Mouse (Mus musculus) hindbrain, embryonic 12.5 days (tissue): ENCODE results near the gene Dyrk3. TPM values are rescaled to one million over a fixed set of nuclear protein-coding genes. Genes with fewer than 3 reads are reported as not detected.
"Not testable (repeated sequence)": the region's sequence is repeated elsewhere in the genome, so short reads cannot be mapped to it uniquely, and the experiment has no call there.

Source experiments
- ATAC-seq: fragments of 200-750 bp; cut with Nextera tagmentation; 2 replicates; pipeline ENCODE4 v1.8.0; 2017; ENCODE audit warnings: moderate TSS enrichment; ENCODE audit not compliant: low FRiP score
- H3K27ac ChIP-seq: fragments of 300-500 bp; sonication (generic); 2 replicates; pipeline ENCODE4 v1.5.1; 2016; ENCODE audit warnings: mild to moderate bottlenecking
- H3K27me3 ChIP-seq: fragments of 300-500 bp; sonication (generic); 2 replicates; pipeline ENCODE4 v1.6.1; 2016; ENCODE audit warnings: mild to moderate bottlenecking
- H3K36me3 ChIP-seq: fragments of 300-500 bp; sonication (generic); 2 replicates; pipeline ENCODE4 v1.6.1; 2016; ENCODE audit warnings: mild to moderate bottlenecking
- H3K4me1 ChIP-seq: fragments of 300-500 bp; sonication (generic); 2 replicates; pipeline ENCODE4 v1.6.1; 2016
- H3K4me2 ChIP-seq: fragments of 300-500 bp; sonication (generic); replicated peaks from 2 replicates; pipeline ENCODE4 v1.6.1; 2016; ENCODE audit warnings: mild to moderate bottlenecking
- H3K4me3 ChIP-seq: fragments of 300-500 bp; sonication (generic); 2 replicates; pipeline ENCODE4 v1.5.1; 2016; ENCODE audit warnings: mild to moderate bottlenecking
- H3K9ac ChIP-seq: fragments of 300-500 bp; sonication (generic); 2 replicates; pipeline ENCODE4 v1.6.1; 2016; ENCODE audit warnings: mild to moderate bottlenecking, moderate library complexity
- H3K9me3 ChIP-seq: fragments of 300-500 bp; sonication (generic); replicated peaks from 2 replicates; pipeline ENCODE4 v1.6.1; 2016; ENCODE audit warnings: mild to moderate bottlenecking
- WGBS: fragments of 180-500 bp; shearing (Covaris S2); methylation state at CpG from one replicate; pipeline ENCODE4 v1.1.7; 2016; 5-methylcytosine and 5-hydroxymethylcytosine counted together
- polyA plus RNA-seq: library from polyadenylated mRNA; unstranded; fragments of >200 nt; fragmentation: Nextera tagmentation; extraction: Ambion mirVana; gene quantifications from 2 replicates; pipeline ENCODE4 v1.2.1, GENCODE M21; 2016

The Dyrk3 gene
- polyA plus RNA-seq, 1 experiment from 2014 or later, result 14.3 TPM

GRCm38 (mm10) chr1:131175819-131176218 lies 37.7 kb upstream of the Dyrk3 start:
- Histone ChIP-seq H3K36me3 (peaks cover 71% of the 10 kb centered on the region), H3K27ac (no peak overlapping the region), H3K9ac (no peak overlapping the region), H3K4me1 (no peaks in the 10 kb centered on the region), H3K4me2 (no peak overlapping the region), H3K4me3 (no peak overlapping the region), H3K9me3 (no peaks in the 10 kb centered on the region), H3K27me3 (no peaks in the 10 kb centered on the region)
- ATAC-seq, result no peak
- WGBS, result 93% methylated on average over 8 of the region's 8 CpGs

- H3K4me3 ChIP-seq, result no peak overlapping the region
- H3K27me3 ChIP-seq, result no peaks in the 10 kb centered on the region
- no peak overlapping the region for H3K4me2 ChIP-seq
- no peak overlapping the region for H3K9ac ChIP-seq
- peaks cover 73% of the 10 kb centered on the region for H3K36me3 ChIP-seq
- no peaks in the 10 kb centered on the region for H3K9me3 ChIP-seq
- no peak overlapping the region for H3K27ac ChIP-seq
- H3K4me1 ChIP-seq, result no peaks in the 10 kb centered on the region
- ATAC-seq, result no peak
- 89% methylated on average over 1 of the region's 1 CpGs for WGBS
These were observed 37.0 kb upstream of the Dyrk3 start for GRCm38 (mm10) chr1:131175189-131175588.

- Histone ChIP-seq H3K4me2 (no peak overlapping the region), H3K9ac (no peak overlapping the region), H3K27me3 (no peaks in the 10 kb centered on the region), H3K4me1 (no peaks in the 10 kb centered on the region), H3K27ac (no peak overlapping the region), H3K9me3 (no peaks in the 10 kb centered on the region), H3K4me3 (no peak overlapping the region), H3K36me3 (peaks cover 81% of the 10 kb centered on the region)
- ATAC-seq, result no peak
- 87% methylated on average over 12 of the region's 12 CpGs for WGBS
These were observed 36.2 kb upstream of the Dyrk3 start for GRCm38 (mm10) chr1:131174299-131174861.

GRCm38 (mm10) chr1:131173809-131174208 lies 35.7 kb upstream of the Dyrk3 start:
- ATAC-seq, result no peak
- Histone ChIP-seq H3K36me3 (peaks cover 85% of the 10 kb centered on the region), H3K4me1 (no peaks in the 10 kb centered on the region), H3K27ac (no peak overlapping the region), H3K27me3 (no peaks in the 10 kb centered on the region), H3K9ac (no peak overlapping the region), H3K4me3 (no peak overlapping the region), H3K9me3 (no peaks in the 10 kb centered on the region), H3K4me2 (no peak overlapping the region)
- WGBS, result 90% methylated on average over 6 of the region's 6 CpGs

- Histone ChIP-seq H3K27me3 (no peaks in the 10 kb centered on the region), H3K36me3 (peaks cover 85% of the 10 kb centered on the region), H3K4me3 (no peak overlapping the region), H3K4me2 (no peak overlapping the region), H3K4me1 (no peaks in the 10 kb centered on the region), H3K27ac (no peak overlapping the region), H3K9ac (no peak overlapping the region), H3K9me3 (no peaks in the 10 kb centered on the region)
- WGBS, result 90% methylated on average over 7 of the region's 7 CpGs
- no peak for ATAC-seq
These were observed 34.9 kb upstream of the Dyrk3 start for GRCm38 (mm10) chr1:131173001-131173400.

- Histone ChIP-seq H3K4me3 (no peak overlapping the region), H3K27ac (no peak overlapping the region), H3K9me3 (no peaks in the 10 kb centered on the region), H3K4me1 (no peaks in the 10 kb centered on the region), H3K36me3 (peaks cover 92% of the 10 kb centered on the region), H3K27me3 (no peaks in the 10 kb centered on the region), H3K4me2 (no peak overlapping the region), H3K9ac (no peak overlapping the region)
- WGBS, result 94% methylated on average over 10 of the region's 10 CpGs
- ATAC-seq, result no peak
These were observed 29.5 kb upstream of the Dyrk3 start for GRCm38 (mm10) chr1:131167612-131168011.

GRCm38 (mm10) chr1:131164427-131164826 lies 26.3 kb upstream of the Dyrk3 start:
- Histone ChIP-seq H3K9me3 (no peaks in the 10 kb centered on the region), H3K4me2 (no peak overlapping the region), H3K9ac (no peak overlapping the region), H3K4me3 (no peak overlapping the region), H3K4me1 (no peaks in the 10 kb centered on the region), H3K27ac (no peak overlapping the region), H3K36me3 (peaks cover 87% of the 10 kb centered on the region), H3K27me3 (no peaks in the 10 kb centered on the region)
- WGBS, result 96% methylated on average over 6 of the region's 6 CpGs
- ATAC-seq, result no peak

GRCm38 (mm10) chr1:131161091-131161490 lies 23.0 kb upstream of the Dyrk3 start:
- H3K27ac ChIP-seq, result no peak overlapping the region
- no peak overlapping the region for H3K4me2 ChIP-seq
- H3K36me3 ChIP-seq, result peaks cover 70% of the 10 kb centered on the region
- H3K9me3 ChIP-seq, result no peaks in the 10 kb centered on the region
- H3K4me3 ChIP-seq, result no peak overlapping the region
- H3K27me3 ChIP-seq, result no peaks in the 10 kb centered on the region
- peak; percentile 56; the same call in 1 of the 2 replicates for ATAC-seq
- H3K4me1 ChIP-seq, result no peaks in the 10 kb centered on the region
- WGBS, result 88% methylated on average over 11 of the region's 11 CpGs
- no peak overlapping the region for H3K9ac ChIP-seq

- WGBS, result 93% methylated on average over 3 of the region's 3 CpGs
- H3K27me3 ChIP-seq, H3K4me1 ChIP-seq, H3K4me3 ChIP-seq, H3K9ac ChIP-seq, H3K27ac ChIP-seq, H3K9me3 ChIP-seq, ATAC-seq, H3K4me2 ChIP-seq: not testable (repeated sequence)
- H3K36me3 ChIP-seq, result peaks cover 58% of the 10 kb centered on the region
These were observed 21.6 kb upstream of the Dyrk3 start for GRCm38 (mm10) chr1:131159573-131160327.

GRCm38 (mm10) chr1:131155456-131155855 lies 17.3 kb upstream of the Dyrk3 start:
- ATAC-seq, result no peak
- Histone ChIP-seq H3K4me2 (no peak overlapping the region), H3K4me3 (no peak overlapping the region), H3K9me3 (no peaks in the 10 kb centered on the region), H3K4me1 (peaks cover 9% of the 10 kb centered on the region), H3K9ac (no peak overlapping the region), H3K27ac (no peak overlapping the region), H3K36me3 (peaks cover 21% of the 10 kb centered on the region), H3K27me3 (no peaks in the 10 kb centered on the region)
- WGBS, result 52% methylated on average over 2 of the region's 2 CpGs

- Histone ChIP-seq H3K4me3 (peak within 1 kb of the TSS; percentile 74), H3K9me3 (no peaks in the 10 kb centered on the region), H3K4me2 (peak within 1 kb of the TSS; percentile 93), H3K27me3 (no peaks in the 10 kb centered on the region), H3K36me3 (peaks cover 3% of the 10 kb centered on the region; the same call in 1 of the 2 replicates), H3K4me1 (peaks cover 9% of the 10 kb centered on the region), H3K27ac (peak within 1 kb of the TSS; percentile 40; the same call in 1 of the 2 replicates), H3K9ac (peak within 1 kb of the TSS; percentile 80)
- ATAC-seq, result peak; percentile 98
- WGBS, result 1% methylated on average over 27 of the region's 27 CpGs
These were observed 15.0 kb upstream of the Dyrk3 start, which contains the start of gene Eif2d for GRCm38 (mm10) chr1:131153018-131153629. Eif2d (plus strand) TSS chr1:131153181.

GRCm38 (mm10) chr1:131149496-131149895 lies 11.4 kb upstream of the Dyrk3 start:
- ATAC-seq, result no peak
- H3K27ac ChIP-seq, result no peak overlapping the region
- no peaks in the 10 kb centered on the region for H3K27me3 ChIP-seq
- no peak overlapping the region for H3K9ac ChIP-seq
- H3K4me1 ChIP-seq, result peaks cover 9% of the 10 kb centered on the region
- no peak overlapping the region for H3K4me3 ChIP-seq
- no peaks in the 10 kb centered on the region for H3K9me3 ChIP-seq
- no peaks in the 10 kb centered on the region for H3K36me3 ChIP-seq
- no peak overlapping the region for H3K4me2 ChIP-seq
- WGBS, result 82% methylated on average over 1 of the region's 1 CpGs
